Mouse (Mus musculus) embryonic facial prominence, embryonic 13.5 days (tissue): ENCODE measurements at regions not wholly inside any gene's neighbourhood (a gene's known extent, or its start where the extent isn't known, plus 50 kb on each side); places are given as distances from the start of the nearest gene placed in this dataset.
"Not testable (repeated sequence)": the region's sequence is repeated elsewhere in the genome, so short reads cannot be mapped to it uniquely, and the experiment has no call there.

ENCODE experiments used
- ATAC-seq: fragments of 200-750 bp; cut with Nextera tagmentation; 2 replicates; pipeline ENCODE4 v1.8.0; 2017; ENCODE audit warnings: low read depth; ENCODE audit not compliant: insufficient number of reproducible peaks, insufficient read depth, low FRiP score, low TSS enrichment
- H3K27ac ChIP-seq: fragments of 300-500 bp; sonication (generic); 2 replicates; pipeline ENCODE4 v1.5.1; 2015; ENCODE audit warnings: moderate library complexity, mild to moderate bottlenecking, inconsistent platforms
- H3K27me3 ChIP-seq: fragments of 300-500 bp; sonication (generic); 2 replicates; pipeline ENCODE4 v1.6.1; 2015; ENCODE audit warnings: mild to moderate bottlenecking, inconsistent platforms
- H3K36me3 ChIP-seq: fragments of 300-500 bp; sonication (generic); 2 replicates; pipeline ENCODE4 v1.6.1; 2015; ENCODE audit warnings: mild to moderate bottlenecking, inconsistent platforms
- H3K4me1 ChIP-seq: fragments of 300-500 bp; sonication (generic); 2 replicates; pipeline ENCODE4 v1.6.1; 2015; ENCODE audit warnings: inconsistent platforms
- H3K4me2 ChIP-seq: fragments of 300-500 bp; sonication (generic); 2 replicates; pipeline ENCODE4 v1.6.1; 2015; ENCODE audit warnings: moderate library complexity, mild to moderate bottlenecking, inconsistent platforms
- H3K4me3 ChIP-seq: fragments of 300-500 bp; sonication (generic); 2 replicates; pipeline ENCODE4 v1.5.1; 2015; ENCODE audit warnings: mild to moderate bottlenecking, inconsistent platforms
- H3K9ac ChIP-seq: fragments of 300-500 bp; sonication (generic); 2 replicates; pipeline ENCODE4 v1.6.1; 2015; ENCODE audit warnings: mild to moderate bottlenecking, inconsistent platforms
- H3K9me3 ChIP-seq: fragments of 300-500 bp; sonication (generic); 2 replicates; pipeline ENCODE4 v1.6.1; 2016; ENCODE audit warnings: inconsistent platforms
- WGBS: fragments of 180-500 bp; shearing (Covaris S2); methylation state at CpG from one replicate; pipeline ENCODE4 v1.1.7; 2015; ENCODE audit warnings: mixed read lengths; 5-methylcytosine and 5-hydroxymethylcytosine counted together

DNA sequence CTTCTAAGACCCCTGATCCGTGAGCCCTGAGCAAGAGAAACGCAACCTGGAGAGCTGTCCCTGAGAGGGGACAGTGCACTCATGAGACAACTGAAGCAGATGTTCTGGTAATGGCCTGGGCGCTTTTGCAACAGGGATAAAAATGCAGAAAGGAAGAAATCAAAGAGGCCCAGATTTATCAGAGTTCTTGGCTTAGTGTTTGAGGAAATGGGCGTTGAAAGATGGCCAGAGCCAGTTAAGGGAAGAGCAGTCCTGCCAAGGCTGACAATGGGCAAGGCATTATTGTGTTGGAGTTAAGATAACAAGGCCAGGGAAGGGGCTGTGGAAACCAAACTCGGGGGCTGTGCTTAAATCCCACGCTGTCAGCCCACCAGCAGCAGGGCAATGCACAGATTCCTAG, 130.6 kb downstream of the Katnal1 start:
- Histone ChIP-seq H3K9me3 (no peaks in the 10 kb centered on the region), H3K27me3 (no peaks in the 10 kb centered on the region), H3K36me3 (no peaks in the 10 kb centered on the region), H3K4me2 (no peak overlapping the region), H3K4me1 (peaks cover 24% of the 10 kb centered on the region), H3K9ac (no peak overlapping the region), H3K27ac (no peak overlapping the region), H3K4me3 (no peak overlapping the region)
- WGBS, result 66% methylated on average over 6 of the region's 6 CpGs
- ATAC-seq, result no peak

DNA sequence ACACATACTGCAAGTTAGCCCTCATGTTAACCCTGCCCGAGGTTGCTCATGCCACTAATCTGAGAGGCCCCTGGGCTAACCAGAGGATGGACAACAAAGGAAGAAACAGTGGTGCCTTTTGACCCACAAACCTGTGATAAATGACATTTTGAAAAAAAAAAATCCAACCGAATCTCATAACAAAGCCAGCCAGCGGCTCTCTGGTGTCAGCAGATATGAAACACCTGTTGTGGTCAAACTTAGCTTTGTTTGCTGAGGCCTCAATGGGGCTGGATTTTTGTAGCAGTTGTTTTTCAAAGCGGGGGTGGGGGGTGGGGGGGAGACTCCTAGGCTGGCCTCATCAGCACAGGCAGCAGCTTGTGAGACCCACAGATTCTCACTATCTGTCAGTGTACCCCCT, 133.0 kb downstream of the Katnal1 start:
- no peak overlapping the region for H3K4me2 ChIP-seq
- H3K9ac ChIP-seq, result no peak overlapping the region
- H3K27me3 ChIP-seq, result peaks cover 9% of the 10 kb centered on the region; the same call in 1 of the 2 replicates
- H3K27ac ChIP-seq, result no peak overlapping the region
- no peak overlapping the region for H3K4me3 ChIP-seq
- ATAC-seq, result no peak
- H3K36me3 ChIP-seq, result no peaks in the 10 kb centered on the region
- H3K4me1 ChIP-seq, result peaks cover 26% of the 10 kb centered on the region
- WGBS, result 30% methylated on average over 4 of the region's 4 CpGs
- no peaks in the 10 kb centered on the region for H3K9me3 ChIP-seq

DNA sequence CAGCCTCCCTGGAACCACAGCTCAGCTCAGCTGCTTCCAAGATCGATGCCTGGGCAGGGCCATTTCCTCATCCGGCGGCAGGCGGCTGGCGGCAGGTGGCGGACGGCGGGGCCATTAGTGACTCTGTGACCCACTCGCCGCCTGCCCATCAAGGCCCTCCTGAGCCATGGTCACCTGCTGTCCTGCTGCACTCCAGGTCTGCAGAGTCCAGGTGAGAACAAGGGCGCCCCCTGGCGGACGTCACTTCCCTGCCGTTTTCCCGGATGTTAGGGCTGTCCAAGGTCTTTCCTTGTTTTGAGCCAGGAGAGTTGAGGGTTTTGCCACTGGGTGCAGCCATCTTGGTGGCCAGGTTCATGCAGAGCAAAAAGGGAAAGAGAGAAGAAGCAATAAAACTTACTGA, 134.7 kb downstream of the Katnal1 start:
- Histone ChIP-seq H3K36me3 (no peaks in the 10 kb centered on the region), H3K27ac (no peak overlapping the region), H3K9ac (no peak overlapping the region), H3K4me3 (no peak overlapping the region), H3K4me1 (peaks cover 27% of the 10 kb centered on the region), H3K27me3 (peaks cover 11% of the 10 kb centered on the region; the same call in 1 of the 2 replicates), H3K4me2 (no peak overlapping the region), H3K9me3 (no peaks in the 10 kb centered on the region)
- WGBS, result 46% methylated on average over 15 of the region's 15 CpGs
- no peak for ATAC-seq

DNA sequence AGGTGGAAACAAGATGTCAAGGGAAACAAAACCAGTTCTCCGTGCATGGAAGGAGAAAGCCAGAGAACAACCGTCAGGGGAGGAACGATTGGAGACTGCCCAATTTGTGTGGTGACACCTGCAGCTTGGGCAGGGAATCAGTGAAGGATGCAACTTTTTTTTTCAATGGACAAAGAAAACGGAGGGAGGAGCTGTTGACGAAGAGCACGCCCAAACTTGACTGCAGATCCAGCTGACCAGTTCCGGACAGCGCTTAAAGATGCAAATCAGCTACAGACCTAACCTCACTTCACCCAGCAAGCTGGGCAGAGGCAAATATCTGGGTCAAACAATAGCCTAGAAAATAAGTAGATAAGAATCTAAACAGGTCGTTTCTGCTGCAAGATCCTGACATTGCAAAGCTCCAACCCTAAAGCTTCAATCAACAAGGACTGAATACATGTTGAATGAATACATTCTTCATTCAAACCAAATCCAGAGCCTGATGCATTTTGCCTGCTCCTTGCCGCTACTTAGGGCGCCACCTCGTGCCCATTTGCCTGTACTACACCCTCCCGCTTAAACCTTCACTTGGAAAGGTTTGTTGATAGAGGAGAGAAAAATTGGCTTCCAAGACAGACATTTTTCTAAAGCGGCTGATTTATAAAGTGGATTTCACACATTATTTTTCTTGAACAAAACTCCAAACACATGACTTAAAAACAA, 136.2 kb downstream of the Katnal1 start:
- no peak overlapping the region for H3K4me2 ChIP-seq
- H3K4me1 ChIP-seq, result peaks cover 24% of the 10 kb centered on the region
- no peak overlapping the region for H3K27ac ChIP-seq
- H3K36me3 ChIP-seq, result no peaks in the 10 kb centered on the region
- peaks cover 11% of the 10 kb centered on the region; the same call in 1 of the 2 replicates for H3K27me3 ChIP-seq
- no peak overlapping the region for H3K4me3 ChIP-seq
- 10% methylated on average over 14 of the region's 14 CpGs for WGBS
- H3K9me3 ChIP-seq, result no peaks in the 10 kb centered on the region
- H3K9ac ChIP-seq, result no peak overlapping the region
- no peak for ATAC-seq

DNA sequence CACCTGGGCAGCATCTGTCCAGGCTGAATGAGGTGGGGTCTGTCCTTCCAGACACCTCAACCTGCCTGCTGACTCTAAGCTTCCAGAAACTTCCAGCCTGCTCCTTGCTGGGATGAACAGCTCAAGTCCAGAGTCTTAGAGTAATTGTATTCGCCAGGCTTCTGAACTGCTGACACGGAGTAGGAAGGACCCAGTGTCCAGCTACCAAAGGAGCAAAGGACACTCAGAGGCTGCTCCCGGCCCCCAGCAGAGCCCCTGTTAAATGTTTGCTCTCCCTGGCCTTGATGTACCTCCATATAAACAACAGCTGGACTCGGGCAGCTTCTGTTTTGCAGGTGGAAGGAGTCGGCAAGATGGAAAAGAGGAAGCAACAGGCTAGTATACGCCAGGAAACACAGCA, 137.5 kb downstream of the Katnal1 start:
- Histone ChIP-seq H3K9me3 (no peaks in the 10 kb centered on the region), H3K4me3 (no peak overlapping the region), H3K27me3 (peaks cover 11% of the 10 kb centered on the region; the same call in 1 of the 2 replicates), H3K36me3 (no peaks in the 10 kb centered on the region), H3K27ac (no peak overlapping the region), H3K4me2 (no peak overlapping the region), H3K9ac (no peak overlapping the region), H3K4me1 (peaks cover 30% of the 10 kb centered on the region)
- 74% methylated on average over 6 of the region's 6 CpGs for WGBS
- ATAC-seq, result no peak

DNA sequence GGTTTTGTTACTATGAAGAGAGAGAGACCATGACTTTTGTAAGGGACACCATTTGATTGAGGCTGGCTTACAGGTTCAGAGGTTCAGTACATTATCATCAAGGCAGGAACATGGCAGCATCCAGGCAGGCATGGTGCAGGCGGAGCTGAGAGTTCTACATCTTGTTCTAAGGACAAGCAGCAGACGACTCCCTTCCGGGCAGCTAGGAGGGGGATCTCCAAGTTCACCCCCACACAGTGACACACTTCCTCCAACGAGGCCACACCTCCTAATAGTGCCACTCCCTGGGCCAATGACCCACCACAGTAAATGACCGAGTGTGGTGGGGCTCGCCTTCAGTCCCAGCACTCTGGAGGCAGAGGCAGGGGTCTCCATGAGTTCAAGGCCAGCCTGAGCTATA, 138.8 kb downstream of the Katnal1 start:
- H3K9ac ChIP-seq, ATAC-seq, H3K4me3 ChIP-seq, H3K9me3 ChIP-seq, H3K4me2 ChIP-seq, H3K36me3 ChIP-seq, H3K27ac ChIP-seq: not testable (repeated sequence)
- Histone ChIP-seq H3K4me1 (peaks cover 25% of the 10 kb centered on the region), H3K27me3 (peaks cover 11% of the 10 kb centered on the region; the same call in 1 of the 2 replicates)
- WGBS, result 83% methylated on average over 6 of the region's 6 CpGs

DNA sequence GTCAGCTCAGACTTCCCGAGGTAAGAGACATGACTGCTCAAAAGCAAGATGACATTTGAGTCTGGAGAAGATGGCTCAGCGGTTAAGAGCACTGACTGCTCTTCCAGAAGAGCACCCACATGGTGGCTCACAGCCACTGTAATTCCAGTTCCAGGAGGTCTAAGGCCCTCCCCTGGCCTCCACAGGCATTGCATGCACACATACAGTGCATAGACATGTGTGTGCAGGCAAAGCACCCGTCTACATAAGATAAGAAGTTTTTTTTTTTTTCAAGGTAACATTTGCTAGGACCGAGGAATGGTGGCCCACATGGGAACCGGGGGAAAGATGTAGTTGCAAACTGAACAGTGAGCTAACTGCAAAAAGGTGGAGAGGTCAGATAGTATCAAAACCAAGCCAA, 139.3 kb downstream of the Katnal1 start:
- Histone ChIP-seq H3K36me3 (no peaks in the 10 kb centered on the region), H3K9ac (no peak overlapping the region)

DNA sequence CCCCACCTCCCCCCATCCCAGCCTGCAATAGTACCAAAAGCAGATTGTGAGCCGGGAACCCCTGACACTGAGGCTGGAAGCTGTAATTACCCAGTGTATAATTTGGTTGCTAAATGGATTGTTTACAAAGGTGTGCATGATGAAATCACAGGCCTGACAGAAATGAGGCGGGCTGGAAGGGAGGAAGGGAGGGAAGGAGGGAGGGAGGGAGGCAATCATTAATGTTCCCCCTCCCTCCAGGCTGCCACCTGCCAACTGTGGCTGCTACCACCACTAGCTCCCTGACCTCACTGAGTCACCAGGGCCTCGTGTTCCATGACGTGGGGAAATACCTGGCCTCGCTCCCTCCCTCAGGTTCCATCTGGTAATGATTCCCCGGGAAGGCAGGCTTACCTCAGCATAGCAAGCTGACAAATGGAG, 140.0 kb downstream of the Katnal1 start:
- Histone ChIP-seq H3K4me2 (no peak overlapping the region), H3K27me3 (peaks cover 11% of the 10 kb centered on the region; the same call in 1 of the 2 replicates), H3K27ac (peak overlapping the region; percentile 34), H3K9ac (no peak overlapping the region), H3K9me3 (no peaks in the 10 kb centered on the region), H3K4me3 (no peak overlapping the region), H3K36me3 (no peaks in the 10 kb centered on the region), H3K4me1 (peaks cover 25% of the 10 kb centered on the region)
- 17% methylated on average over 6 of the region's 6 CpGs for WGBS
- peak; percentile 45 for ATAC-seq

More for the DNA sequence above, 139.3 kb downstream of the Katnal1 start:
- no peak for ATAC-seq
- Histone ChIP-seq H3K4me1 (peaks cover 25% of the 10 kb centered on the region), H3K4me2 (no peak overlapping the region), H3K4me3 (no peak overlapping the region), H3K27me3 (peaks cover 11% of the 10 kb centered on the region; the same call in 1 of the 2 replicates), H3K9me3 (no peaks in the 10 kb centered on the region), H3K27ac (peak overlapping the region; percentile 34; the same call in 1 of the 2 replicates)
- WGBS, result 69% methylated on average over 5 of the region's 5 CpGs

DNA sequence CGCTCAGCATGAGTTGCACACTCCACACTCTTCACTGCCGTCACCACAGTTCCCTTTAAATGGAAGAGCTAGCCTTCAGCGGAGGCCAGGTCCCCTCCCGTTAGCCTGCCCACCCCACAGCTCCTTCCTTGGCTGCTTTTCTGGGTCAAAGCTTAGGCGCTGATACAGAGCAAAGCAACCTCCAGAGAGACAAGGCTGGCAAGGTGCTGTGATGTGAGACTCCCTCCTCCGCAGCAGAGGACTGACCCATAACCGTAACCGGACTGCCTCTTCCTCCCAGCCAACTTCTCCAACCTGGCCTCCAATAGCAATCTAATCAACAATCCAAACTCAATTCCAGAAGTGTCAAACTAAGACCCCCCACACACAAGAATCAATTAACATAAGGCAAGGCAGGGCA, 140.4 kb downstream of the Katnal1 start:
- Histone ChIP-seq H3K4me1 (peaks cover 25% of the 10 kb centered on the region), H3K4me3 (no peak overlapping the region), H3K36me3 (no peaks in the 10 kb centered on the region), H3K27me3 (peaks cover 11% of the 10 kb centered on the region; the same call in 1 of the 2 replicates), H3K27ac (no peak overlapping the region), H3K9ac (no peak overlapping the region), H3K4me2 (no peak overlapping the region), H3K9me3 (no peaks in the 10 kb centered on the region)
- 84% methylated on average over 8 of the region's 8 CpGs for WGBS
- no peak for ATAC-seq

DNA sequence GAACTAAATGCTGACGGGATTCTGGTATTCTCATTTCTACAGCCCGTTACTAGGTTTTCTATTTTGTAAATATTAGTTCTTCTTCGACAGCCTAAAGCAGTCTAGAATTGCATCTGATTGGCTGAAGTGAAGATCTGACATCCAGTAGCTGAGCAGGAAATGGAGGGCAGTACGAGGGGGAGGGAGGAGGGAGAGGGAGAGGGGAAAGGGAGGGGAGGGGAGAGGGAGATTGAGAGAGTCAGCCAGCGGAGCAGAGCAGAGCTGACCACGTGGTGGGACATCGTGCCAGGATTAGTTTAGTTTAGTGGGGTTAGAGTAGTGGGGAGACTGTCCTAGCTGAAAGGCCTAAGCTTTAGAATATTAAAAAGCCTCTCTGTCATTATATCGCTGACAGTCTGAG, 141.8 kb downstream of the Katnal1 start:
- peaks cover 18% of the 10 kb centered on the region for H3K4me1 ChIP-seq
- H3K4me2 ChIP-seq, result no peak overlapping the region
- WGBS, result 25% methylated on average over 8 of the region's 8 CpGs
- H3K27me3 ChIP-seq, result peaks cover 11% of the 10 kb centered on the region; the same call in 1 of the 2 replicates
- H3K4me3 ChIP-seq, result no peak overlapping the region
- peak; percentile 45; the same call in 1 of the 2 replicates for ATAC-seq
- no peaks in the 10 kb centered on the region for H3K36me3 ChIP-seq
- H3K27ac ChIP-seq, result no peak overlapping the region
- H3K9me3 ChIP-seq, result no peaks in the 10 kb centered on the region
- H3K9ac ChIP-seq, result no peak overlapping the region

DNA sequence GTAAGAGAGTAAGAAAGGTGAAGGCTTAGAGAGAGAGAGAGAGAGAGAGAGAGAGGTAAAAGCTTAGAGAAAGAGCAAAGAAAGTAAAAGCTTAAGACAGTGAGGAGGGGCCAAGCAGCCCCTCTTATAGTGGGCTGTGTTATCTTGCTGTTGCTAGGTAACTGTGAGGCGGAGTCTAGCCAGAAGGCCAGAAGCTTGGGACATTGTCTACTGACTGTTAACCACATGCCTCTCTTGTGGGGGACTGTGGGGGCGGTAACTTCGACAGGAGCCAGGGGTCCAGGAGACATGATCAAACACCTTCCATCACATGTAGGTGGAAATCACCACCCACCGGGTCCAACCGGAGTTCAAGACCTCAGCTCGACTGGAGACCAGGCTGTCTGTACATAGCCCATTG, 148.0 kb downstream of the Katnal1 start:
- not testable (repeated sequence) for H3K4me3 ChIP-seq, ATAC-seq, H3K36me3 ChIP-seq, H3K4me2 ChIP-seq, H3K9me3 ChIP-seq, H3K4me1 ChIP-seq, H3K27ac ChIP-seq, H3K27me3 ChIP-seq, H3K9ac ChIP-seq
- 75% methylated on average over 6 of the region's 6 CpGs for WGBS
